Mouse (Mus musculus) forebrain, postnatal 0 days (tissue): Measurements from ENCODE around the gene Cacna1d. TPM values are rescaled to one million over a fixed set of nuclear protein-coding genes. Genes with fewer than 3 reads are reported as not detected.
A peak's percentile ranks its signal among the peaks of the same experiment; 100 is the strongest.

Experiments used
- ATAC-seq: fragments of 200-750 bp; cut with Nextera tagmentation; 2 replicates; pipeline ENCODE4 v1.8.0; 2017; ENCODE audit warnings: mild to moderate bottlenecking, moderate library complexity
- DNase-seq: peaks from one replicate; pipeline ENCODE4 v3.0.0-alpha.2; 2015
- H3K27ac ChIP-seq: fragments of 300-500 bp; sonication (generic); 2 replicates; pipeline ENCODE4 v1.5.1; 2014; ENCODE audit warnings: low read depth, mild to moderate bottlenecking, antibody characterized with exemption, low read length, moderate library complexity, mixed read lengths
- H3K27me3 ChIP-seq: fragments of 300-500 bp; sonication (generic); 2 replicates; pipeline ENCODE4 v1.6.1; 2014; ENCODE audit warnings: mild to moderate bottlenecking, low read length, mixed read lengths; ENCODE audit not compliant: insufficient read depth
- H3K36me3 ChIP-seq: fragments of 300-500 bp; sonication (generic); 2 replicates; pipeline ENCODE4 v1.6.1; 2014; ENCODE audit warnings: mild to moderate bottlenecking, moderate library complexity; ENCODE audit not compliant: insufficient read depth
- H3K4me1 ChIP-seq: fragments of 300-500 bp; sonication (generic); 2 replicates; pipeline ENCODE4 v1.6.1; 2014; ENCODE audit warnings: antibody characterized with exemption; ENCODE audit not compliant: insufficient read depth
- H3K4me2 ChIP-seq: fragments of 300-500 bp; sonication (generic); 2 replicates; pipeline ENCODE4 v1.6.1; 2014; ENCODE audit warnings: low read depth, mild to moderate bottlenecking, moderate library complexity
- H3K4me3 ChIP-seq: fragments of 300-500 bp; sonication (generic); 2 replicates; pipeline ENCODE4 v1.5.1; 2014; ENCODE audit warnings: low read depth, low read length, mixed read lengths
- H3K9ac ChIP-seq: fragments of 300-500 bp; sonication (generic); 2 replicates; pipeline ENCODE4 v1.6.1; 2014; ENCODE audit warnings: mild to moderate bottlenecking
- H3K9me3 ChIP-seq: fragments of 300-500 bp; sonication (generic); 2 replicates; pipeline ENCODE4 v1.6.1; 2016; ENCODE audit warnings: low read length
- CTCF ChIP-seq: sonication (generic); IDR thresholded peaks from 2 replicates; pipeline ENCODE4 v1.5.1; 2016; ENCODE audit warnings: antibody characterized with exemption, control low read depth, low read depth
- WGBS: fragments of 180-500 bp; shearing (Covaris S2); extraction: QIAGEN DNeasy Blood & Tissue Kit; methylation state at CpG from one replicate; pipeline ENCODE4 v1.1.7; 2014; 5-methylcytosine and 5-hydroxymethylcytosine counted together
- polyA plus RNA-seq: library from polyadenylated mRNA; unstranded; fragments of >200 nt; fragmentation: Nextera tagmentation; extraction: Ambion mirVana; gene quantifications from 2 replicates; pipeline ENCODE4 v1.2.1, GENCODE M21; 2015
- total RNA-seq: library from RNA; depleted of rRNA; stranded (reverse); fragments of >200 nt; gene quantifications from 2 replicates; pipeline ENCODE4 v1.2.3, GENCODE M21; 2014

The Cacna1d gene
- total and polyA plus RNA-seq, 2 experiments from 2014 or later: 7.2 to 31.3 TPM

GRCm38 (mm10) chr14:30422376-30423140 lies 68.7 kb downstream of the Cacna1d start:
- H3K27me3 ChIP-seq: no peaks in the 10 kb centered on the region
- H3K9ac ChIP-seq: no peak overlapping the region
- H3K4me3 ChIP-seq: no peak overlapping the region
- H3K9me3 ChIP-seq: no peaks in the 10 kb centered on the region
- DNase-seq: no peak
- no peaks in the 10 kb centered on the region for H3K36me3 ChIP-seq
- WGBS: 86% methylated on average over 7 of the region's 7 CpGs
- TF ChIP-seq CTCF: no peak
- no peak for ATAC-seq
- no peak overlapping the region for H3K27ac ChIP-seq
- no peaks in the 10 kb centered on the region for H3K4me1 ChIP-seq
- no peak overlapping the region for H3K4me2 ChIP-seq

GRCm38 (mm10) chr14:30419458-30419857 lies 71.8 kb downstream of the Cacna1d start:
- no peaks in the 10 kb centered on the region for H3K9me3 ChIP-seq
- no peak overlapping the region for H3K4me2 ChIP-seq
- no peaks in the 10 kb centered on the region for H3K4me1 ChIP-seq
- H3K27ac ChIP-seq: no peak overlapping the region
- no peak overlapping the region for H3K4me3 ChIP-seq
- DNase-seq: no peak
- no peak for TF ChIP-seq CTCF
- H3K27me3 ChIP-seq: no peaks in the 10 kb centered on the region
- ATAC-seq: no peak
- H3K9ac ChIP-seq: no peak overlapping the region
- no peaks in the 10 kb centered on the region for H3K36me3 ChIP-seq
- 67% methylated on average over 7 of the region's 7 CpGs for WGBS

GRCm38 (mm10) chr14:30419046-30419445 lies 72.2 kb downstream of the Cacna1d start:
- no peak overlapping the region for H3K9ac ChIP-seq
- 78% methylated on average over 6 of the region's 6 CpGs for WGBS
- no peaks in the 10 kb centered on the region for H3K9me3 ChIP-seq
- no peaks in the 10 kb centered on the region for H3K27me3 ChIP-seq
- DNase-seq (no peak), ATAC-seq (no peak)
- H3K4me3 ChIP-seq: no peak overlapping the region
- no peaks in the 10 kb centered on the region for H3K4me1 ChIP-seq
- no peak overlapping the region for H3K27ac ChIP-seq
- H3K36me3 ChIP-seq: no peaks in the 10 kb centered on the region
- TF ChIP-seq CTCF: no peak
- H3K4me2 ChIP-seq: no peak overlapping the region

DNA sequence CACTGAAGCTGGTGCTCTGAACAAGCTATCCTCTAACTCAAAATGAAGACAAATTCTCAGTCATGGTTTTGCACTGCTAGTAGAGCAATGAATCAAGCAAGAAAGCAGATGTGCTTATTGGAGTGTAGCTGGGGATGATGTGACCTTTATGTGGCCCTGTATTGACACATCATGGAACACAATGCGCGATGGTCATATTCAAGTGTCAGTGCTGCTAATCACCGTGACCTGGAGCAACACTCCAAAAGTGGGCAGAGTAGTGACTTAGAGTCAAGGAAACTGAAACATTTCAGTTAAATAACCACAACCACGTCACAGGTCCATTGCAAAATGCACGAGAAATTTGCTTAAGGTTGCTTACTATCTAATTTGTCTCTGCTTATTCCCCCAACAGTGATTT lies 75.4 kb downstream of the Cacna1d start:
- no peak for TF ChIP-seq CTCF
- no peaks in the 10 kb centered on the region for H3K9me3 ChIP-seq
- no peak overlapping the region for H3K9ac ChIP-seq
- ATAC-seq (no peak), DNase-seq (no peak)
- no peaks in the 10 kb centered on the region for H3K4me1 ChIP-seq
- no peak overlapping the region for H3K4me3 ChIP-seq
- H3K27ac ChIP-seq: no peak overlapping the region
- H3K27me3 ChIP-seq: no peaks in the 10 kb centered on the region
- H3K4me2 ChIP-seq: no peak overlapping the region
- WGBS: 93% methylated on average over 5 of the region's 5 CpGs
- H3K36me3 ChIP-seq: no peaks in the 10 kb centered on the region

GRCm38 (mm10) chr14:30414131-30414530 lies 77.1 kb downstream of the Cacna1d start:
- Histone ChIP-seq H3K4me2 (no peak overlapping the region), H3K27ac (no peak overlapping the region), H3K36me3 (no peaks in the 10 kb centered on the region), H3K4me1 (no peaks in the 10 kb centered on the region), H3K9ac (no peak overlapping the region), H3K27me3 (no peaks in the 10 kb centered on the region), H3K4me3 (no peak overlapping the region), H3K9me3 (no peaks in the 10 kb centered on the region)
- no peak for DNase-seq
- ATAC-seq: no peak
- no peak for TF ChIP-seq CTCF
- 64% methylated on average over 2 of the region's 2 CpGs for WGBS

DNA sequence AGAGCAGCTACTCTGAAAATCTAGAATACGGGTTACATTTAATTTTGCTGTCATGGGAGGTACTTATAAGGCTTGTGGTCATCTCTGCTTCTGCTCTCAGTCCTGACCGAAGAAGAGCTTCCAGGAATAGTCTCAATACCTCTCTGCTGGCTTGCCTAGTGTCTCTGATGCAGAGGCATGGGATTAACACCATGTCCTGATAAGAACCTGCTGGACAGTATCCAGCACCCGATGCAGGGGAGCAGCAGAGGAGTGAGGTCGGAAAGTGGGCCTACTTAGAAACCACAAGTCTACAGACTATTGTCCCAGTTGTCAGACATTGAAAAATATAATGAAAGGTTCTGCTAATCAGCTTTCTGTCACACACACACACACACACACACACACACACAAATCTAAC lies 81.9 kb downstream of the Cacna1d start:
- Histone ChIP-seq H3K9me3 (no peaks in the 10 kb centered on the region), H3K4me3 (no peak overlapping the region), H3K4me2 (no peak overlapping the region), H3K27me3 (no peaks in the 10 kb centered on the region), H3K9ac (no peak overlapping the region), H3K27ac (no peak overlapping the region), H3K36me3 (no peaks in the 10 kb centered on the region), H3K4me1 (no peaks in the 10 kb centered on the region)
- ATAC-seq (no peak), DNase-seq (no peak)
- TF ChIP-seq CTCF: no peak
- WGBS: 88% methylated on average over 4 of the region's 4 CpGs

DNA sequence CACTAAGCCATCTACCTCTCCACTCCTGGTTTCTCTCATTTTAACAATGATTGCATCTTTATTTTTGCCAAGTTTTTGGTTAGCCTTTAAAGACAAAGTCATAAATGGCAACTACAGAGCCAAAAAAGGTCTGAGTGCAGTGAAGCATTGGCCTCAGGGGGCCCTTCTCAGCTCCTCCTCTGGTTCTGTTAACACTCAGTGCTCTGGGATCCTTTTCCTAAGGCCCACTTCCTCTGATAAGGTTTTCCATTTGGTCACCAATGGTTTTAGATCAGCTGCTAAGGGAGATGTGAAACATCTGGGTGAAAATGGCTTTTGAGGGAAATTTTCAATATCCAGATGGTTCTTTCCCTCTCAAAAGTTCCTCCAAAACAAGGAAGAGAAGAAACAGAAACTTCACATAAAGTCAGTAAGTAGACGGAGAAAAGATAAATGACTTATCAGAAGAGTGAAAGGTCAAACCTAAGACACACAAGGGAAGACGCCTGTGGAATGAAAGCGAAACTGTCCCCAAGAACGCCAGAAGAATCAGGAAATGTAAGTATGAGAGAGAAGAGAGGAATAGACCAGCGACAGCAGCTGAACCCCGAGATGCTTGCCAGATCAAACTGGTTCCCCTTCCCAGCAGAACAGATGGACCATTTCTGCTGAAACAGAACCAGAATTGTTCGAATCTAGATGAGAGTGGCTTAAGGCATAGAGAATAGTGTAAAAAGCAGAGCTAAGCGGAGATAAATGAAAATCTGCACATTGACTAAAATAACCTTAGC lies 85.6 kb downstream of the Cacna1d start:
- Histone ChIP-seq H3K27me3 (no peaks in the 10 kb centered on the region), H3K27ac (no peak overlapping the region), H3K4me1 (no peaks in the 10 kb centered on the region), H3K4me3 (no peak overlapping the region), H3K9ac (no peak overlapping the region), H3K36me3 (no peaks in the 10 kb centered on the region), H3K4me2 (no peak overlapping the region), H3K9me3 (no peaks in the 10 kb centered on the region)
- peak; percentile 47; the same call in 1 of the 2 replicates for ATAC-seq
- WGBS: 76% methylated on average over 8 of the region's 8 CpGs
- peak; percentile 51 for DNase-seq
- no peak for TF ChIP-seq CTCF
